Mouse (Mus musculus): ENCODE data around the gene Slc6a9.

Gene Slc6a9

DNA sequence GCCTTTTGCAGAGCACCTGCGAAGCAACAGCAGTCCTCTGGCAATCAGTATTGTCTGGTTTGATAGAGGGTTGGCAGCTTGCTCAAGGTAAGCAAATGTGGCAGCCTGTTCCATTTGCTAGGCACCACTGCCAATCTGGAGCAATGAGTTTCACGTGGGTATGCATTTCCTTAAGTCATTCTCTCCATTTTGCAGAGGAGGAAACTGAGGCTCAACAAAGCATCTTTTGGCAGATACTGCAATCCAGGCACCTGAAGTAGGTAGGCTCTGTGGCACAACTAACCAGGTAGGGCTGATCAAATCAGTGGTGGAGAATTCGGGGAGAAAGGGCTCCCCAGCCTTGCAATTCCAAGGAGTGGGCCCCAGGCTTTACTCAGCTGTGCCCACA lies at the start of gene Slc6a9:
Gene Slc6a9 (plus strand): TSS at position 50 of the 388 bp plus-strand sequence.
- no peak for ATAC-seq (ENCODE audit: low TSS enrichment)

DNA sequence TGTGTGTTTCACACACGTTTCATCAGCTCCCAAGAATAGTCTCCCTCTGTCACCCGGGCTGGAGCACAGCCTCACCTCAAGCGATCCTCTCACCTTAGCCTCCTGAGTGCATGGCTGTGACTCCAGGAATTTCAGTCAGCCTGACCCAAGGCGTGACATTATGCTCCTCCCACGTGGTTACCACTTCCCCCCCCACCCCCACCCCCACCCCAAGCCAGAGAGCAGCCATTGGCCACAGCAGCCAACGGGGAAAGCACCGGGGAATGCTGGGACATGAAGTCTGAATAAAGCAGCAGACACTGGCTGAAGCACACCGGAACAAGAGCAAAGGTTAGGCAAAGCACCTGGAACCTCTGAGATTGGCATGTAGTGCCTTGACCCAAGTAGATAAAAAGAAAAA lies 47.3 kb upstream of the Slc6a9 start:
- ATAC-seq (ENCODE audit: low TSS enrichment): no peak

DNA sequence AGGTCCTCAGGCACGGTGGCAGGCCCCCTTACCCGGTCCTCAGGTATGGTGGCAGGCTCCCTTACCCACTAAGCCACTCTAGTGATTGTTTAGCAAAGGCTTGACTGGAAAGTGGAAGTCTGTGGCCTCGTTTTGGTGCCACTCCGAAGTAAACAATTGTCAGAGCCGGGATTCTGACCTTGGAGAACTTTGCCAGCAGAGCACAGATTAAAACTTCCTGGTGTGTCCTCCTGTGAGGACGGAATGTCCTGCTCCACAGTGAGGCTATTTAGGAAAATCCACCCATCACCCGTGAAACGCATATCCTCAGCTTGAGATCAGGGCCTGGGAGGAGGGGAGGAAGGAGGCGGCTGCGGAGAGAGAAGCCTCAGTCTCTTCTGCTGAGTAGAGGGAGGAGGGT lies 46.0 kb upstream of the Slc6a9 start:
- no peak for ATAC-seq (ENCODE audit: low TSS enrichment)

DNA sequence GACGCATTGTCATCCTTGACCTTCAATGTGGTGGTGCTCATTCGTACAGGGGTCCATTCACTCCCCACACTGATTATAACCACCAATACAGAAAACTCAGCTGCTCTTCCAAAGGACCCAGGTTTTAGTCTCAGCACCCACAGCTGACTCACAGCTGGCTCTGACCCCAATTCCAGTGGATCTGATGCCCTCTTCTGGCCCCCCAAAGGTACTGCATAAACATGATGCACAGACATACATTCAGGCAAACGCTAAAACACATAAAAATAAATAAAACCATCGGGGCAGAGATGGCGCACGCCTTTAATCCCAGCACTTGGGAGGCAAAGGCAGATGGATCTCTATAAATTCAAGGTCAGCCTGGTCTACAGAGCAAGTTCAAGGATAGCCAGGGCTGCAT lies 34.4 kb upstream of the Slc6a9 start:
- no peak for ATAC-seq (ENCODE audit: low TSS enrichment)

DNA sequence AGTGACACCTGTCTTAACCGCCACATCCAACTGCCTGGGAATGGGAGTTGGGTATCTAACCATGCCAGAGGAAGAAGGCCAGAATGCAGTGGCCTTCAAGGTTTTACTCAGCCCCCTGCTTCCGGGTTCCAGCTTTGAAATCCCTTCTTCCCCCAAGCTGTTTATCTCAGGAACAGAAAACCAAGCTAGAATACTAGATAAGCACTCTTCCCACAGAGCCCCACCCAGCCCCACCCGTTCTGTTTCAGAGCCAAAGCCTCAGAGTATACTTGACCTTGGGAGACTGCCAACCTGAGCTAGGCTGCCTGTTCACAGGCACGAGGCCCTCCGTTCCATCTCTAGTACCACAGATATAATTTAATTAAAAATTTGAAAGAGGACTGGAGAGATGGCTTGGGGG lies 27.3 kb upstream of the Slc6a9 start:
- no peak for ATAC-seq (ENCODE audit: low TSS enrichment)

DNA sequence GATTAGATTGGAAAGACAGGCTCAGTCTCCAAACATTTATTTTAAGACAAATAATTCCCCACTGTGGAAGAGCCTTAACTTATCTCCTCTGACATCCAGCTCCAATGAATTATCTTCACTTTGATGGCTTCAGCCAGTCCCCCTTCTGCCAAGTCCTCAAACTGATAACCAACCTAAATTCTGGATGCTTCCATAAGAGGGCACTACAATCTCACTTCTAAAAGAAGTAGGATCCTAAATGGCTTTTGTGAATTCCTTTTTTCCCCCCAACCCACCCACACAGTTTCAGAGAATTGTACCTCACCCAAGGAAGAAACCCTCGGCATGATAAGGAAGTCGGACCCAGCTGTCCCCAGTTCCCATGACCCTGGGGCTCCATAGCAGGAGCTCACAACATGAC lies 23.4 kb upstream of the Slc6a9 start:
- ATAC-seq (ENCODE audit: low TSS enrichment): no peak

DNA sequence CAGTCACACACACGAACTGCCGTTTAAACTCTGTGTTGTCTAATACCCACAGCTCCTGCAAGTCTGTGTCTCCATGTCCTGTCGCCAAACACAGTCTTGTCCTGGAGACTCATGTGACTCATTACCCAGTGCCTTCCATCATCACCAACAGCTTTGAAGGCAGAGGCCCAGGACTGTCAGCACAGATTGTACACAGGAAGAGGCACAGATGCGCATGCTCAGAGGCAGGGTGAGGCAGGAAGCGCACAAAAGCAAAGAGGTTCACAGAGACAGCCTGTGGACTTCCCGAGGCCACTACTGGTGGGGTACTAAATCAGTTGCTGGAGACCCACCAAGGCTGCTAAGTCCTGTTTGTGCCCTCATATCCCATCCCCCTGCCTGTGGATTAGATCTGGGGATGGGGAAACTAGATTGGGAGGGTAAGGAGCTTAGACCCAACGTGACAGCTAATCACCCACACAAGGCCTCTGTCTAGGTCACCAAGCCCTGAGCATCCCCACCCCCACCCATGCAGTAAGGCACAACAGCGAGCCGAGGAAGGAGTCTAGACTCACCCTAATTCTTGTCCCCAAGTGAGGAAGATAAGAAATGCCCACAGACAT lies 20.6 kb upstream of the Slc6a9 start:
- ATAC-seq (ENCODE audit: low TSS enrichment): no peak

DNA sequence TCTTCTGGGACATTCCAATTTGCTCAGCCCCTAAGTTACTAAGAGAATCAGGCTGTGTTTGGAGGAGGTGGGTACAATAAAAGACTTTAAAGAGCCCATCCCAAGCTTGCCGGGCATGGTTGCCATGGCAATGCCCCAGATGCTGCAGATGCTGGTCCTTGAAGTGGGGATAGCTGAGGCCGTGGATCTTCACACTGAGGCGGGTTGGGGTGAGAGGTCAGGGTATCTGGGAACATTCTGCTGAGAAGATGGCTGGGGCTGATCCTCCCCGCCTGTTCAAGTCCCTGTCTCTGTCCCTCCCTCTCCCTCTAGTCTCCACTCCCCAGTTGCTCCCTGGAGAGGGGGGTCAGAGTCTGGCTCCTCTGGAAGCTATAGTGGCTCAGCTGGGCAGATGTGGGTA lies 20.0 kb upstream of the Slc6a9 start:
- ATAC-seq (ENCODE audit: low TSS enrichment): no peak

DNA sequence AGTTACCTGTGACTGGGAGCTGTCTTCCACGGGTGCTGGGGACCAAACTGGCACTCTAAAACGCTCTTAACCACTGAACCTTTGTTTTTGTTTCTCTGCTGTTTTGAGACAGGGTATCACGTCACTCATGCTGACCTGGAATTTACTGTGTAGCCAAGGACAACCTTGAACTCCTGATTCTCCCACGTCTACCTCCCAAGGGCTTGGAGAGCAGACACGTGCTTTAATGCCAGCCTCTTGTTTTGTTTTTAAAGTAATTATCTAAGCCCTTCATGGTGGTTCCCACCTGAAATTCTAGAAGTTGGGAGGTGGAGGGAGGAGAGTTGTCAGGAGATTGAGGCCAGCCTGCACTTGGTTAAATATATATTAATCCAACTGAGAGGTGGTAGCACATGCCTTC lies 17.5 kb upstream of the Slc6a9 start:
- no peak for ATAC-seq (ENCODE audit: low TSS enrichment)

DNA sequence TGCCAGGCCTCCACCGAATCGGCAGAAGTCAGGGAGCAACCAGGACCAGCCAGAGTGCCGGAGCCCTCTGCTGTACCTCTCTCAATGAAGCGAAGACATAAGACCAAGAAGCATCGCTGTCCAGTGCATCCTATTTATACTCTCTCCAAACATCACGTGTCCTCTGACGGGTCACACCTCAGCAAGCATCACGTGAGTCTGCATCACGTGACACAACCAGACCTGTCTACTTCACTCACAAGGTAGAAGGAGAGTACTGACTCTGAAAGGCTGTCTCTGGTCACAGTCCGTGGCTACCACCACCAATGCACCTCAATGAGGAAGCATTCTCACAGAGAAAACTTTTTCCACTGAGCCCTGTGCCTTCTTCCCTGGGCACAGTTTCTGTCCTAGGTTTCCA lies 16.3 kb upstream of the Slc6a9 start:
- no peak for ATAC-seq (ENCODE audit: low TSS enrichment)

DNA sequence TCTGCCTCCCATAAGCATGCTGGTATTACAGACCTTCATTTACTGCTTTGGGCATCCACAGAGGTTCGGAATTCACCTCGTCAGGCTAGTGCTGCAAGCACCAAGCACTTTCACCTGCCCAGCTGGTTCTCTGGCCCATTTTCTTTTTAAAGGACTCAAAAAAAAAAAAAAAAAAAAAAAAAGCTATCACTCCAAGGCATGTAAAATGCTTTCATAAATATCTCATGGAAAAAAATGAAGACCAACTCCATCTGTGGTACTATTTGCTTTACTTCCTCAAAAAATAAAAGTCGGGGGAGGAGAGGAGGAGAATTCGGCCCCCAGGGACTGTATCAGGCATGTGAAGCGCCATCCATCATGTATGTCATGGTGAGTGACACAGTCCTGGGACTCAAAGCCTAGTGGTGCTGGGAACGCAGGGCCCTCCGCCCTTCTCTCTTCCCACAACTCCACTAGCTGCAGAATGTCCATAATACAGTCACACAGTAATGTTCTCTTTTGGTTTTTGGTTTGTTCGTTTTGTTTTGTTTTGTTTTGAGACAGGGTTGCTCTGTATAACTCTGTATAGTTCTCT lies 5.6 kb upstream of the Slc6a9 start:
- ATAC-seq (ENCODE audit: low TSS enrichment): no peak

DNA sequence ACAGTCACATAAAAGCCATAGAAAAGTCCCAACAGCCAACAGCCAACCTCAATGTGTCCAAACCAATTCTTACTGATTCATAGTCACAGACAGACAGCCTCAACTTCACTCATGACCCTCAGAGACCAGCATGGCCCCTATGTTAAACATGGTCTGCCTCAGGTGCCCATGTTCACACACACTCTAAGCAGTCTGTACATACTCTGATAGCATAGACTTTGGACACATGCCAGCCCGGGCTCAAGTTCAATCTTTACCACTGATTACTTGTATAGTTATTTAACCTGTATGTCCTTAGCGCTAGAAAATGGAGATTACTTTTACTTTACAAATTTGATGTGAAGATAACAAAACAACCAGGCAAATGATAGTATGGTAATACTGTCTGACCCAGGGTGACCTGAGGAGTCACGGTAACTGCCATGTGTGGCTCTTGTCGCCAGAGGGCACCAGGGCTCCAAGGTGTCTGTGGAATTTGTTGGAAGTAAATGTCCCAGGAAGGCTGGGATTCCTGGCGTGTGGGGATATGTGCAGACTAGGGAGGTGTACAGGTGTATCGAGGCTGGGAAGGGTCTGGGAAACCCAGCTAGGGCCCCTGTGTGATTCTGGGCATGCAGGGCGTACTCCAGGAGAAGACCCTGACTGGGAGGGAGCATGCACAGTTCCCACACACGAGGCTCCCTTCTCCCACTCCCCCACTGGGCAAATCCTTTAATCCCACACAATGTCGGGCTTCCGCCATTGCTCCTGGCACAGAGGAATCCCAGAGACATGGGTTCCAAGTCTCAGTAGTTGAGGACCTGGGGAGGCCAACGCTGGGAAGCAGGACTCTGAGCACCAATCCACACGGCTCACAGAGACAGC lies 4.8 kb upstream of the Slc6a9 start:
- ATAC-seq (ENCODE audit: low TSS enrichment): peak; percentile 55; the same call in 1 of the 2 replicates

DNA sequence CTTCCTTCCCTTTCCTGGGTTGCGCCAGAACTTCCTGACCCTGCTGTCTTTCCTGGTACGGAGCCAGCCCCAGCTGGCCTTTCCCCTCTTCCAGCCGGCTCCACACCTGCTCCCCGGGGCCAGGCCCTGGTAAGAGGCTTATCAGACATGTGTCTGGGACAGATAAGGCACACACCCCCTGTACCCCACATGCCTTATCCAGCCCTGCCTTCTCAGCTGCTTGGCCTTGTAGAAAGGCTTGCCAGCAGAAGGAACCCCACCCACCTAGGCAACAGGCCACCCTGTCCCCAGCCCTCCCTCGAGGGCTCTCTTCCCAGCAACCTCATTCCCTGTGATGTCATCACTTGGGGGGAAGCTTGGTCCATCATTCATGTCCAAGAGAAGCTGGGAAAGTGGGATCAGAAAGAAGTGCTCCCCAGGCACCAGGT lies 4.2 kb upstream of the Slc6a9 start:
- no peak for ATAC-seq (ENCODE audit: low TSS enrichment)

DNA sequence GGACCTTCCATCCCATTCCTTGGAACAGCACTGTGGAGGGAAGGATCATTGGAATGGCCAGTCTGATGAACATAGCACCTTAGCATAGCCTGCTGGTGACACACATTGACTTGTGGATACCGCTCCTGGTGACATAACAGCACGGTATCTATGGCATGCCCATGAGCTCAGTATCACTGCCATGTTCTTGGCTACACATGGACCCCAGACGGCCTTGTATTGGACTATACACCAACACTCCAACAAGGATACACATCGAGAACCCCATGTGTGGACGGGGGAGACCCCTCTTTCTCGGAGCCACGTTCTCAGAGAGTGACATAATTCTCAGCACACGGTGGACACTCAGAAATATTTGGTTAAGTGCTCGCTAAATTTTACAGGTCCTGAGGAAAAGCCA lies 3.5 kb upstream of the Slc6a9 start:
- ATAC-seq (ENCODE audit: low TSS enrichment): no peak

DNA sequence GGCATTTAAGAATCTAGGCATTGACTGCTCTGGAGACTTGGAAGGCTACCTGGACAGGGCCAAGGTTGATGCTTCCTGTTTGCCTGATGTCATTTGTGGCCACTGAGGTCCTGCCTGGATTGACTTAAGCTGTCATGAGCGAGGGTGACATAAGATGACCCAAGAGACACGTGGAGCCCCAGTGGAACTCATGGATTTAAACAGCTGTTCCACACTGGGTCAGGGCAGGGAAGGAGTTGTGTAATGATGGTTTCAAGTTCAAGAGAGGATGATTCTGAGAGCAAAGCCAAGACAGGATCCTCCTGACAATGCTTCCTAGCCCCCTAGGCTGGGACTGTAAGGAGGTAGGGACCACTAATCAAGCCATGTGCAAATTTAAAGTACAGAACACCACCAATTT lies 2.8 kb upstream of the Slc6a9 start:
- ATAC-seq (ENCODE audit: low TSS enrichment): no peak

DNA sequence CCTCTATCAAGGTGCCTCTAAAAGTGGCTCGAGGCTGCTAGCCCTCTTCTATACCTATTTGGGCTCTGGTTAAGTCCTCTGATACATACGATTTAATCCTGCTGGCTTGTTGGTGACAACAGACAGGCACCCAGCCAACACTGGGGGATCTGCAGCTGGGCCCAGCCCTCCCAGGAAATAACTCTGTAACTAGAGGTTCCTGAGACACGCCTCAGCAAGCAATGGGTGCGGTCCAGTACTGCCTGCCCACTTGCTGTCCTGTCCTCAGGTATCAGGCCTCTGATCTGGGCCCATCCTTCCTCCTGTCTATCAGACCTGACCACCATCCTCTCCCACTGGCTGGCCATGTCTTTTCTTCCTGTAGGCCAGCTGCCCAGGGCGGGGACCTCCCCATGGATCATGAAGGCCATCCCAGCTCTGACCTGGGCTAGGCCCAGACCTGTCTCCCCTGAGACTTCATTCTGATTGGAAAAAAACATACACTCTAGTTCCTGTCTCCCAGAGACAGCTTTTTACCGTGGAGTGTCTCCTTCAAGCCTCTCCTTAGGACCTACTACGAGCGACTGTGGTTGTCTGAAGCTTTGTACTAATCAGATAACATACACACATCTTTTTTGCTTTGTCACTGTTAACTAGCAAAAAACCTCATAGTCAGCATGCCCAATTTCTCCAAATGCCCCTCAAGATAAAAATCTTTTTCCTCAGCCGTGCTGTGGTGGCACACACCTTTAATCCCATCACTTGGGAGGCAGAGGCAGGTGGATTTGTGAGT lies 2.2 kb upstream of the Slc6a9 start:
- ATAC-seq (ENCODE audit: low TSS enrichment): no peak

DNA sequence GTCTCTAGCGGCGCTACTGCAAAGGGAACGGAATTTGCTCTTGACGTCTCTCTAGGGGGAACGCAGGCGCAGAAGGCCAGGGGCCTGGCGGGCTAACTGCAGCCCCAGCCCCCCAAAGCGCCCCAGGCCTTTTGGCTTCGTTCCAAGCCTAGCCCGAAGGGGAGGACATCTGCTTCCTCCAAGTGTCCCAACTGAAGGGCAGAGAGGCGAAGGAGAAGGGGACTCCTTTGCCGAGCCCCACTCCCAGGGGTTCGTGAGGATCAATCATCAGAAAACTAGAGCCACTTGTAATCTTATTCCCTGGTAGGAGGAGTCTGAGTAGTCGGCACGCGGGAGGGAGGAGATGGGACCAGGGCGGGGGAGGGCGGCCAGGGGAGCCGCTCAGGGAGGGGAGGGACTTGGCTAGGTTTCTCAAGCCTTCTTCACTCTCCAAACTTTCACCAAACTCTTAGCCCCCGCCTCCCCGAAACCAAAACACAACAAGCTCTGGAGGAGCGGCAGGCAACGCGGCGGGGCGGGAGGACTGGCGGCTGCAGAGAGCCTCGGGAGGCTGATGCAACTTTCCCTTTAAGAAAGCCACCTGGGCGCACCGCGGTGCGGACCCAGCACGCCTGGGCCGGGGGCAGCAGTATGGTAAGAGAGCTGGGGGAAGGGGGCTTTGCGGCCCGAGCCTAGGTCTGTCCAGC lies 682 bp downstream of the Slc6a9 start:
- ATAC-seq (ENCODE audit: low TSS enrichment): peak; percentile 39

DNA sequence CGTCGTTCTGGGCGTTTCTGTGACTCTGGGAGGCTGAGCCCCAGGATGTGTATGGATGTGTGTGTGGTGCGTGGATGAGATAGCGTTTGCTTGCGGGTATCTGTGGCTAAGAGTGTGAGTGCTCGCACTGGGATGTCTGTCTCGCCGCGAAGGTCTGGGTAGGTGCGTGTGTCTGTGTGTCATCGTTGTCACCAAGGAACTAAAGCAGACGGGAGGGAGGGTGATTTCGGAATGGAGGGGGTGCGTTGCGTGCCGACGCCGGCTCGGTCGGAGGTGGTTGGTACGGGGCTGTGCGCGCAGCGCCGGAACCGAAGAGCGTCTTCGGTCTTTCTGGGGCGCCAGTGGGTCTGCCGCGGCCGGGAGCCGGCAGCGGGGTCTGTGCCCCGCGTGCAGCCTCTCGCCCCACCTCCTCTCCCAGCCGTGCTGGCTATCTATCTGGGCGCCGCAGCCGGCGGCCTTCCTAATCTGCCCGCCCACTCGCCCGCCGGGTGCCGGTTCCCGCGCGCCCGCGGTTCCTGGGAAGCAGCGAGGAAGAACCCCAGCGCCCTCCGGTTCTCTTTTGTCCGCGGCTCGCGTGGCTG lies 1.3 kb downstream of the Slc6a9 start:
- ATAC-seq (ENCODE audit: low TSS enrichment): peak; percentile 81

DNA sequence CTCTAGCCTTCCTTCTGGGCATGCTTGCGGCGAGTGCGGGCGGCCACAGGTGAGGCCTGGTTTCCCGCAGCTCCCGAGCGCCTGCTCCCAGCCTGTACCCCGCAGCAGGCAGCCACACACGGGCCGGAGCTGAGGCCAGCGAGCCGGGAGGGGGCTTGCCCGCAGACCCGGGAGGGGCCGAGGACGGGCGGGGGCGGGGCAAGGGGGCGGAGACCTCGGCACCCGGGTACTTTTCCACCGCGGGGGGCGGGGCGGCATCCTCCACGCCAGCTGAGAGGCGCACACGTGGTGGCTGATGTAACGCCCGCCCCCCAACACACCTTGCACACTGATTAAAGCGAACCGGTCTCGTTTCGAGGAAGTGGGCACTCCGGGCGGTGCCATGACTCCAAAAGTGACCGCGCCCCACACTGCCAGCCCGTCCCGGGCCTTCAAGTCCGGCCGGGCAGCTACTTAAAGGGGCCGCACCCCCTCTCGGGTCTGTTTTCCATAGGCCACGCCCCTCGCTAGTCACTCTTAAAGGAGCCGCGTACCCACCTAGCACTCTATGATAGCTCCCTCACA lies 2.0 kb downstream of the Slc6a9 start:
- peak; percentile 66 for ATAC-seq (ENCODE audit: low TSS enrichment)

DNA sequence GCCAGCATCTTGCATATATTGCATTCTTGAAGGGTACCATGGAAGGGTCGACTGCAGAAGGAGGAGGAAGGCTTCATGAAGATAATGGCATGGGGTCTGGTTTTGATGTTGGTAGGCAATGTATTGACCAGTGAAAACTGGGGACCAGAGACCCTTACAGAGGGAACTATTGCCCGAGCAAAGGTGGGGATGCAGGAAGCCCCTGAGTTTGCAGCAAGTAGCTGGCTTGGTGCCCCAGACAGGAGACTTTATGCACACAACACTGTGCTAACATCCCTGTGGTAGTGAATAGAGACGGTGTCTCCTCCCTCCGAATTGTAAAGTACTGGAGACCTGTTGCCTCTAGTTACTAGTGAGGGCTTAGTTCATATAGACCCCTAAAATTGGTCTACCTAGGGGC lies 3.0 kb downstream of the Slc6a9 start:
- ATAC-seq (ENCODE audit: low TSS enrichment): no peak

DNA sequence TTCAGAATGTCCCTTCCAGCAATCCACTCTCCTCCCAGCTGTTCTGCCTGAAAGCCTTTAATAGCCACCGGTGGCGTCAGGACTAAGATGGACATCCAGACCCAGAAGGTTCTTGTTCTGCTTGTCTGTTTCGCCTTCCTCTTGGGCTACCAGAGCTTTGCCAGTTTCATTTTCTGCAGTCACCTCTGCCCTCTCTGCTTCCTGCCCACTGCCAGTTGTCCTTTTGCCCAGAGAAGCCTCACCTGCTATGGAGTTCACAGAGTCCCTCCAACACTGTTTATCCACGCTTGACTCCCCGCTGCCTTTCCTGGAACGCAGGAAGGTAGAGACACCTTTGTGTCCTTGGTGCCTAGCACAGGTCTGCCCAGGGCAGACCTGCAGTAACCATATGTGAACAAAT lies 5.1 kb downstream of the Slc6a9 start:
- ATAC-seq (ENCODE audit: low TSS enrichment): no peak
